Mouse (Mus musculus): Measurements from ENCODE around the gene Gnpnat1.

DNA sequence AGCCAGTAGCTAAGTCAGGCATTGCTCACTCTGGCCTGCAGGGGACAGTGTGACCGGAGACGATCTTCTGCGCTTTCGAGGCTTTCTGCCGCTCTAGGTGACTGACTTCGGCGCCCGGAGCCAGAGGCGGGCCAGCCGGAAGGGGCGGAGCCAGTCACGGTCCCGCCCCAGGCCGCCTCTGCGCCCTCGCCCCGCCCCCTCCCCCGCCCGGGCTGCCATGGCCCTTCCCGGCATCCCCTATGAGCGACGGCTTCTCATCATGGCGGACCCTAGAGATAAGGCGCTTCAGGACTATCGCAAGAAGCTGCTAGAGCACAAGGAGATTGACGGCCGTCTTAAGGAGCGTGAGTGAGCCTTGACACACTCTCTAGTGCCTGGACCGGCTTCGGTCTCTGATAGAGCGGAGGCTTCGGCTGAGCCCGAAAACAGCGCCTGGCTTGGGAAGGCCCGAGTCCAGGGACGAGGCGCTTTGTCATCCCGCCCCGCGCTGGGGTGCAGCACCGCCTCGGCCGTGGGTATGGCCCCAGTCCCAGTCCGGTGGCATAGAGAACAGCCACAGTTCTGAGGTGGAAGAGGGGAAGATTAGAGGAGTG lies 75.0 kb downstream of the Gnpnat1 start, which contains the start of gene Psmc6:
- TF ChIP-seq POLR2A (IDR thresholded peaks at IDR 0.05; ENCODE audit: extremely low read depth, insufficient read depth, low read length) (peak; percentile 71), CTCF (IDR thresholded peaks at IDR 0.05; ENCODE audit: low read depth, low read length) (peak; percentile 92)
